ENCODE assay signal across 9 mouse cellular contexts in the genomic region with DNA sequence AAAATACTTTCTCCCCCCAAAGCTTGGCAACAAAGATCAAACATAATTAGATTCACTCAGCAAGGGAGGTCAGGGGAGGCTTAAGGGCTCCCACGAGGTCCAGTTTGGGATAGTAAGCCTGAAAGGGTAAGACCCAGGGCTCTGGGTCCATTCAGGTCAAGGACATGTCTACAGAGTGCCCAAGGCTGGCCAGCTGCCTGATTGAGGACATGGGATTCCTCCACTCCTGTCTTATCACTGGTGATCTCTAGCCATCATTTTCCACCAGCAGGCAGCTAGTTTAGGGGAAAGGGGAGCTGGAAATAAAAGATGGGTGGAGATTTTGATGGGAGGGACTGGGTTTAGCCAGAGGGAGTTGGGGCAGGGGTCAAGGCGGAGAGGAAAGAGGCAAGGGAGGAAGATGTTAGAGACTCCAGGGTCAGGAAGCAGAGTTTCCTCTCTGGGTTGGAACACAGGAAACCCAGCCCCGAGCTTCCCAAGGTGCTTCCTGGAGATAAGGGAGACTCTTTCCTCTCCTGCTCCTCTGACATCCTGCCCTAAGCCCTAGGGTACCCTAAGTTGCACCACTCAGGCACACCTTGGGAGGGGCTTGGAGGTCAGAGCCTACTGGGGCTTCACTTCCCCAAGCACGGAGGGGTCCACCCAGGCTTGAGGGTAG. TPM values are rescaled to one million over a fixed set of nuclear protein-coding genes. Genes with fewer than 3 reads are reported as not detected.
A peak's percentile ranks its signal among the peaks of the same experiment; 100 is the strongest.
DNase-seq lines count a peak whose midpoint lies in the region; ATAC-seq and TF ChIP-seq lines count a peak whose summit lies in the region.
"Had no signal": no experiment of that assay in that cellular context is flagged by ENCODE, and none has a peak within 500 bp of the region (broad histone marks: within the 10 kb centered on the region; RNA-seq: fewer than 3 reads in every experiment).

No protein-coding gene starts in this region.

- H3K36me3 ChIP-seq in heart, embryonic 15.5 days, result no peaks in the 10 kb centered on the region
- no peaks in the 10 kb centered on the region for H3K36me3 ChIP-seq in thymus, adult 2 months (ENCODE audit: control insufficient read depth, insufficient read depth, low read length)

- H3K4me1 ChIP-seq in heart, embryonic 15.5 days (replicated peaks), result peaks cover 28% of the 10 kb centered on the region
- H3K4me1 ChIP-seq in thymus, adult 2 months (replicated peaks; ENCODE audit: control insufficient read depth, insufficient read depth, low read length), result peaks cover 12% of the 10 kb centered on the region

- TF ChIP-seq POLR2A in thymus, adult 2 months (IDR thresholded peaks at IDR 0.05; ENCODE audit: control insufficient read depth, extremely low read depth, insufficient read depth, low read length, poor library complexity), result no peak

- peak; percentile 70 for ATAC-seq in heart, embryonic 15.5 days (replicated peaks; ENCODE audit: insufficient number of reproducible peaks, insufficient read depth, low FRiP score, low read depth)
- ATAC-seq in cerebellum, adult (ENCODE audit: insufficient number of reproducible peaks, low FRiP score, low TSS enrichment), result no peak
- ATAC-seq: Patski had no signal

- peak overlapping the region; percentile 89; the same call in 1 of the 2 replicates for H3K4me2 ChIP-seq in heart, embryonic 15.5 days

- intact Hi-C loops in left cerebral cortex, adult 2 months (cut with DNase I), result loop anchor here (1.0 to 5.0 kb wide), 3 partner anchors 21 to 43 kb away; partner anchors contain the start of gene Arsa

- H3K4me3 ChIP-seq in left cerebral cortex, adult 2 months, result peak overlapping the region; percentile 81
- peak overlapping the region; percentile 78 for H3K4me3 ChIP-seq in heart, embryonic 15.5 days
- no peak overlapping the region for H3K4me3 ChIP-seq in thymus, adult 2 months (ENCODE audit: control insufficient read depth, insufficient read depth, low read length)

- DNase-seq in left cerebral cortex, adult 2 months (ENCODE audit: extremely low spot score in 1 of 2, low spot score in 2 of 2), result no peak
- DNase-seq in left cerebral cortex, adult 9 months (ENCODE audit: low spot score in 2 of 2), result no peak
- DNase-seq in kidney, postnatal 10 days, result peak; percentile 69
- peak; percentile 89 for DNase-seq in lung, postnatal 36 days
- DNase-seq in thymus, adult 2 months, result no peak
- DNase-seq in retina, postnatal 1 day, result no peak

- WGBS in heart, embryonic 15.5 days, result 20% methylated on average over 4 of the region's 4 CpGs
- 21% methylated on average over 4 of the region's 4 CpGs for WGBS in thymus, adult 2 months

- no peaks in the 10 kb centered on the region for H3K9me3 ChIP-seq in heart, embryonic 15.5 days (replicated peaks)

- TF ChIP-seq CTCF in left cerebral cortex, adult 2 months (IDR thresholded peaks at IDR 0.05), result no peak
- no peak for TF ChIP-seq CTCF in thymus, adult 2 months (IDR thresholded peaks at IDR 0.05; ENCODE audit: borderline replicate concordance, control insufficient read depth, extremely low read depth, insufficient read depth, low read length, poor library complexity)

- peak overlapping the region; percentile 96 for H3K27ac ChIP-seq in left cerebral cortex, adult 2 months
- H3K27ac ChIP-seq in heart, embryonic 15.5 days, result peak overlapping the region; percentile 78
- no peak overlapping the region for H3K27ac ChIP-seq in thymus, adult 2 months (ENCODE audit: control insufficient read depth, insufficient read depth, low read length)

- H3K27me3 ChIP-seq in heart, embryonic 15.5 days, result peaks cover 51% of the 10 kb centered on the region
- peaks cover 6% of the 10 kb centered on the region for H3K27me3 ChIP-seq in thymus, adult 2 months (ENCODE audit: control insufficient read depth, insufficient read depth, low read length)

- no peak overlapping the region for H3K9ac ChIP-seq in heart, embryonic 15.5 days

RNA-seq across cellular contexts. Expression of gene Shank3, which starts 1.9 kb away (rescaled TPM):
- 100 to 1,000 TPM; 222 to 239 TPM for total RNA-seq in left cerebral cortex, adult 2 months (2021)
- 1.4 and 2.1 TPM in 2 replicates for polyA plus RNA-seq in heart, embryonic 15.5 days (2015; fragmentation: Nextera tagmentation; extraction: Ambion mirVana)
- 6.8 and 8.2 TPM in 2 replicates for polyA plus RNA-seq in thymus, adult 2 months (2012; rRNA removed)

RNA-seq across cellular contexts. Expression of gene Arsa, which starts 20.3 kb away (rescaled TPM):
- 10 to 100 TPM; 32.0 to 33.0 TPM for total RNA-seq in left cerebral cortex, adult 2 months (2021)
- 16.3 and 19.9 TPM in 2 replicates for polyA plus RNA-seq in heart, embryonic 15.5 days (2015; fragmentation: Nextera tagmentation; extraction: Ambion mirVana)
- polyA plus RNA-seq in thymus, adult 2 months (2012; rRNA removed), result 37.9 and 43.0 TPM in 2 replicates

RNA-seq across cellular contexts. Expression of gene Mapk8ip2, which starts 43.8 kb away (rescaled TPM):
- 100 to 1,000 TPM; 227 to 234 TPM for total RNA-seq in left cerebral cortex, adult 2 months (2021)
- polyA plus RNA-seq in heart, embryonic 15.5 days (2015; fragmentation: Nextera tagmentation; extraction: Ambion mirVana), result 0.16 and 1.3 TPM in 2 replicates
- 0.11 and 0.13 TPM in 2 replicates for polyA plus RNA-seq in thymus, adult 2 months (2012; rRNA removed)

Comparison
In these comparisons a context has a peak if more than half of its experiments do, and no peak if none do; other contexts are left out.
1. DNase-seq: peak in kidney, postnatal 10 days (single experiment) and lung, postnatal 36 days (single experiment); none in left cerebral cortex, adult 2 months (0 of 2), left cerebral cortex, adult 9 months (0 of 2), thymus, adult 2 months (single experiment) and retina, postnatal 1 day (single experiment).